Mouse (Mus musculus) adrenal gland, adult 18-20 months (tissue): Measurements from ENCODE around the gene Calm2. TPM values are rescaled to one million over a fixed set of nuclear protein-coding genes. Genes with fewer than 3 reads are reported as not detected.
A peak's percentile ranks its signal among the peaks of the same experiment; 100 is the strongest.

ENCODE experiments used
- DNase-seq, 2 experiments: peaks; one replicate each; pipeline ENCODE4 v3.0.0; 2021 to 2022; ENCODE audit warnings: low spot score in 2 of 2
- total RNA-seq, 2 experiments: library from RNA; stranded (reverse); gene quantifications; 1 replicate in 1 of 2; 2 replicates in 1 of 2; pipeline ENCODE4 v1.2.3; 2021

Gene Calm2
- total RNA-seq, 2 experiments from 2014 or later: 343 to 481 TPM

- no peak for DNase-seq
These were observed 13.3 kb upstream of the Calm2 start for GRCm38 (mm10) chr17:87459750-87460668.

GRCm38 (mm10) chr17:87458911-87459749 lies 12.4 kb upstream of the Calm2 start:
- peak; percentile 46 to 62 for DNase-seq

- DNase-seq: peak in 1 of 2 experiments; percentile 33
These were observed 11.2 kb upstream of the Calm2 start for GRCm38 (mm10) chr17:87457961-87458360.

DNA sequence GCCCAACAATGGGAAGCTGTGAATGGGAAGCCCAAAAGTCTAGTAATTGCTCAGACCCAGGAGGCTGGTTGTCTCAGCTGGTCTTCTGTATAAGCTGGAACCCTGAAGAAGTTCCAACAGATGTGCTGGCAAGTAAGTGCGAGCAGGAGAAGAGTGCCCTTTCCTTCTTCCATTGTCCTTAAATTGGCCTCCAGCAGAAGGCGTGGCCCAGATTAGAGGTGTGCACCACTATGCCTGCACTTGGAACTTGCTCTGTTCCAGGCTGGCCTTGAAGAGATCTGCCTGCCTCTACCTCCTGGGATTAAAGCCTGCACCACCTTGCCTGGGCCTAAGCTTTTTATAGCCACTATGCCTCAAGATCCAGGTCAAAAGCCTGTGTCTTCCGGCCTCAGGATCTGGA lies 7.4 kb upstream of the Calm2 start:
- DNase-seq: no peak

GRCm38 (mm10) chr17:87453336-87453735 lies 6.6 kb upstream of the Calm2 start:
- DNase-seq: no peak

DNA sequence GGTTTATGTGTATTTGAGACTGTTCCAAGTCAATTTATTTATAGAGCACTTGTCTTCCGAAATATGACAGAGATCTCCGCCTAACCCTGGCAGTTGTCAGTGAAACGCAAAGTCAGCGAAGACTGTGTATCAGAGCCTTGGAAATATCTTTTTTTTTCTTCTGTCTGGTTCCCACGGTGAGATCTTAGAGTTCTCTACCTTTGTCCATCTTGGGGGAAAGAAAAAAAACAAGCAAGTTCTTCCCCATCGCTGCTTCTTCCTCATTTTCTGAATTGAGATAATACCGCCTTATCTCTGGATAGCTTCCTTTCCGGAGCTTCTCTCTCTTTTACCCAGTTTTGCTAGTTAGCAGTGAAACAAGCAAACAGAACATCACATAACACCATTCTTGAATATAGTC lies 2.1 kb upstream of the Calm2 start:
- DNase-seq: no peak

- no peak for DNase-seq
These were observed 1.6 kb upstream of the Calm2 start for GRCm38 (mm10) chr17:87448339-87448738.

DNA sequence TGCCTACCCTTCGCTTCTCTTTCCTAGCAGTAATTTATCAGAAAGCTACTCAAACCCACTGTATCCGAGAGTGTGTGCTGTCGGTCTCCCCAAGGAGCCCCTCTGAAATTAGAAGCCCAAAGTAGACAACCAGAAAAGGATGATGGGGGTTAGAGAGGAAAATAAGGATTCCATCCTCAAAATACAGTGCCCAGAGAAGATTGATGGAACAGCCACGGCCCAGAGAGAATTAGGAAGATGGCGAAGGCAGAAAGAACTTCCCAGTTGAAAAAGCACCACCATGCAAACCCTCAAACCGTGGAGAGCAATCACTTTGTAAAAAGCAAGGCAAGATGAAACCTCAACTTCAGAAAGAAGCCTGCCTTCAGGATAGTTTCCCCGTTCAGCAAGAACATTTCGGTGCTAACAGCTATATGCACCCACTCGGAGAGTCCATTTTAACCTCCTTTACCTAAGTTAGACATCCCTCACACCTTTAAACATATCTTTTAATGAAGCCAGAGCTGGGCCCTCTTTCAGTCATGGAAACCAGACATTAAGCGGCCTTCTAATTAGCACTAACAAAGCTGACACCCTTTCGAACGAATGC lies 971 bp upstream of the Calm2 start:
- no peak for DNase-seq

GRCm38 (mm10) chr17:87445917-87446766 lies 593 bp downstream of the Calm2 start:
- peak; percentile 65 to 71 for DNase-seq

GRCm38 (mm10) chr17:87445337-87445916 lies 1.3 kb downstream of the Calm2 start:
- no peak for DNase-seq

DNA sequence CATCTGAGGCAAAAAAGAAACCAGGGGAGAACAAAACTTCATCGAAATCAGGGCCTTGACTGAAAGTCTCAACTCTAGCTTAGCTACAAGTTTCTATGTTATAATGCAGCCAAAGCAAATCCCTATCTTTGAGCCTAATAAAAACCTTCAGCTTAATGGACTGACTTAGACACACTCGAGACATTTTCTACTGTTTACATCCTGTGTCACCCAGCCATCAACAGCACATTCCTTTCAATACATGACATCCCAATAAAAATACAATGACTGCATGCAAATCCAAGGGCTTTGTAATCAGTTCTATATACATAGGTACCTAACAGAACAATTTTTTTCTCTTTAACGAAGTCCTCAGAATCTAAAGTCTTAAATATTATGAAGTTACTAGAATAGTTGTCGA lies 2.0 kb downstream of the Calm2 start:
- DNase-seq: no peak

DNA sequence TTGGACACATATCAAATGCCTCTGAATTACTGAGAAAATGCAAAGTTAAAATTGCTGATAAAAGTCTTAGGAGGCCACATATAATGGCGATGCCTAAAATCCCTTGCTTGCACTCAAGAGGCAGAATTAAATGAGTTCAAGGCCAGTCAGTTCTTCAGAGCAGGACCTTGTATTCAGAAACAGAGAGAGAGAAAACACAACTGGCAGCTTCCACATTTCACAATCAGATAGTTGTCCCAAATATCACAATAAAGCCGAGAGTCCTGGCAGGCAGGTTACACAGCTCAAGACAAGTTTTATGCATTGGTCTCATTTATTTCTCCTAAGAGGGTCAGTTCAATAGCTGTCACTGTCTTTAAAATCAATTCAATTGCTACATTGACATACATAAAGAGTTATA lies 5.2 kb downstream of the Calm2 start:
- no peak for DNase-seq

DNA sequence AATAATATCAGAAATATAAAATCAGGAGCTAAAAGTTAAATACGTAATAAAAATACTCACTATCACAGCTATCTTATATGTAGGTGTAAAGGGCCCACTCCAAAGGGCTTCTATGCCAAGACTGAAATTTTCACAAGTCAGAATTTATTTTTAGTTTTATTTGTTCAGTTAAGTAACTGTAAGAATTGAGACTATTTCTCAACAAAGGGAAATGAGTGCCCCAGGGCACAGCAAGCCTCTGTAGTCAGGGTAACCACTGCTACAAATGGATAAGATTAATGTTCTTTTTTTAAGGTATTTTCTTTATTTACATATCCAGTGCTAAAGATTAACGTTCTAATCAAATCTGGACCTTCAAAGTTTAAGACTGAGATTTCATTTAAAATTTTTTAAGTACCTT lies 7.3 kb downstream of the Calm2 start:
- DNase-seq: no peak

DNA sequence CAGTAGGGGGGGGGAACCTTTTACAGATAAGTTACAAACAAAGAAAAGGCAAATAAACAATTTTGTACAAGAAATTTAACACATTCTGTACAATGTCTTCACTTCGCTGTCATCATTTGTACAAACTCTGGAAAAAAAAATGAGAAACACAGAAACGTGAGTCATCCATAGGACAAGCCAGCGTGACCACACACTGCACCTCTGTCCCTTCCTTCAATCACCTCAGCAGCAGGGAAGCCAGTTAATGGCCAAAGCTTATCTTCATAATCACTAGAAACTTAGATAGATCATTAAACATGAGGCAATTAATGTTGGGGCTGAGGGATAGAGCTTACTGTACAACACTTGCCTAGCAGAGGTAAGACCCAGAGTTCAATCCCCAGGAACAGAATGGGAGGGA lies 12.8 kb downstream of the Calm2 start:
- no peak for DNase-seq

- no peak for DNase-seq
These were observed 14.0 kb downstream of the Calm2 start for GRCm38 (mm10) chr17:87432743-87433142.

DNA sequence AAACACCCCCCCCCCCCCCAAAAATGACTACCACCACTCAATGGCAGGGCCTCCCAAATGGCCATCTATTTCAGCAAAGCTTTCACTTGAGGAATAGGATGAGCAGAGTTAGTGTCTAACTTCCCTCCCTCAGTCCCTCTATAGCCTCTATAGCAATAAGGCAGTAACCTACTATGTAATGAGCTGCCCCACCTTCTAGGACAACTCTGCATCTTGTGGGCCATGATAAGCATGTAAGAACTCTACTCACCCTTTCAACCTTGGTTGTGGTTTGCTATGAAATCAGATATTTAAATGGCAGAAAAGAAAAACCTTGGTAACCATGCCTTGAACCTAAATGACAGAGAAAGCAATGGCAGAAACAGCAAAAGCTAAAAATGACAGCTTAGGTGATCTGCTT lies 14.4 kb downstream of the Calm2 start:
- no peak for DNase-seq

- no peak for DNase-seq
These were observed 17.3 kb downstream of the Calm2 start for GRCm38 (mm10) chr17:87429431-87429830.

- no peak for DNase-seq
These were observed 19.2 kb downstream of the Calm2 start, which contains the start of gene Stpg4 for GRCm38 (mm10) chr17:87427511-87427910. Gene Stpg4, minus strand, starts transcription at chr17:87427741.

DNA sequence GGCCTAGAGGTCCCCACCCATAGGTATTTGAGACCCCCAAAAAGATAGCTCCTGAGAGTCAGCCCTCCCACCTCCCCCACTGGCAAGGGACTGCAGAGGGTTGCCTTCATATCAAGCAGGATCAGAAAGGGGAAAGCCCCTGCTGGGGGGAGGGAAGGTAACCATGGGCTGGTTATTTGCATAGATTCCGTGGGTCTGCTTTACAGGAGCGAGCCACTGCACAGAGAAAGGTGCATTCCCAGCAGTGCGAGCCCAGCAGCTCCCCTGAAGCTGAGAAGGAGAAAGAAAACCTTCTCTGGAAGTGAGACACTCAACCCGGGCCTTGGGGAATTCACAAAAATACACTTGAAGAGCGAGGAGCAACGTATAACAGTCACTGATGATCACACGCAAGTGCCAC lies 28.7 kb downstream of the Calm2 start:
- DNase-seq: no peak

GRCm38 (mm10) chr17:87406646-87407045 lies 40.1 kb downstream of the Calm2 start:
- no peak for DNase-seq
